Mouse (Mus musculus): ENCODE results near the gene Vegfb. TPM values are rescaled to one million over a fixed set of nuclear protein-coding genes. Genes with fewer than 3 reads are reported as not detected.

Vegfb gene
- total RNA-seq (2015) (30.4 and 33.1 TPM in 2 replicates), total RNA-seq (2017) (11.6 and 13.6 TPM in 2 replicates)

DNA sequence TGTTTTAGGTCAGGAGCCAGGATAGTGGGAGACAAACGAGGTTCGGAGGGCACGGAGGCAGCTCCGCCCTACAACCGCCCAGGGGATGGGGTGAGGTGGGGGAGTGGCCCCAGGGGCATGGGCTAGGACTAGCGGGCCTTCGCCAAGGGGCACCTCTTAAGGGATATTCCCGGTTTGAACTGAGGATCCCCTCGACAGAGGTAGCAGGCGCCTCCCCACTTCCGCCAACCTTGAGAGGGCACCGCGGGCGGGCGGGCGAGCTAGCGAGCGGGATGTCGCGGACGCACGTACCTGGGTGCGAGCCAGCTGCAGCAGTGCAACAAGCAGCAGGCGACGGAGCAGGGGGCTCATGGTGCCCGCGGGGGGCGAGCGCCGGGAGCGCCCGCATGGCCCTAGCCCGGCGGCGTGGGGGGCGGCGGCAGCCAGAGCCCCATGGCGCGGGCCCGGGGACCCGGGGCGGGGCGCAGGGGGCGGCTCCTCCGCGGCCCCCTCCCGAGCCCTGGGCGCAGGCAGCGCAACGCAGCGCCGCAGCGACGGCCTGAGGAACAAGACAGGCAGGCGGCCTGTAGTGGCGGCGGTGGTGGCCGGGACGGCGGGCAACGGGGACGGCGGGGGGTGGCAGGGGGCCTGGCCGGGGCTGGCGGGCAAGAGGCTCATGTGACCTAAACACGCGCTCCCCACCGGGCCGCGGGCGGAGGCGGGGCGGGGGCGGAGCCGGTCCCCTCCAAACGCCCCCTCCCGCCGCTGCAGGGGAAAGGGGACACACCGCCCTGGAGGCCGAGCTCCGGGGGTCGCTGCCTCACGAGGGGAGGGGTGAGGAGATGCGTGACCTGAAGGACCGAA lies at the start of gene Vegfb:
TSS of gene Vegfb (minus strand) at position 591 of the 843 bp plus-strand sequence.
- peak; percentile 42 for ATAC-seq (replicated peaks; ENCODE audit: poor library complexity)

- ATAC-seq (replicated peaks; ENCODE audit: poor library complexity): no peak
These were observed 46.6 kb upstream of the Vegfb start for GRCm38 (mm10) chr19:7034006-7034405.

DNA sequence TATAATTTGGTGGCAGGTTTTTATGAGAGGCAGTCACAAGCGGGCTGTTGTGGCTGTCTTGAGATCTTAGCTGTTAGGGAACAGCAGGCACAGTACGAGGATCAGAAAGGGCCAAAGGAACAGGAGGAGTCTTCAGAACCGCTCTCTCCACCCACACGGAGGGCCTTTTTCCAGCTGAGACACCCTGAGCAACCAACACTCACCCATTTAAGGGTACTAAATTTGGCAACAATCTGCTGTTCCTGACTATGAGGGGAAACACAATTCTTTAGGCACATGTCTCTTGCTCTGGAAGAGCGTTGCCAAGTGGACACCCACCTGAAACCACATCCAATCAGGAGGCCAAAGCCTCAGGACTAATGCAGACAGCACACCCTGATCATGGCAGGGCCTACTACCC lies 42.1 kb upstream of the Vegfb start:
- ATAC-seq (replicated peaks; ENCODE audit: poor library complexity): no peak

DNA sequence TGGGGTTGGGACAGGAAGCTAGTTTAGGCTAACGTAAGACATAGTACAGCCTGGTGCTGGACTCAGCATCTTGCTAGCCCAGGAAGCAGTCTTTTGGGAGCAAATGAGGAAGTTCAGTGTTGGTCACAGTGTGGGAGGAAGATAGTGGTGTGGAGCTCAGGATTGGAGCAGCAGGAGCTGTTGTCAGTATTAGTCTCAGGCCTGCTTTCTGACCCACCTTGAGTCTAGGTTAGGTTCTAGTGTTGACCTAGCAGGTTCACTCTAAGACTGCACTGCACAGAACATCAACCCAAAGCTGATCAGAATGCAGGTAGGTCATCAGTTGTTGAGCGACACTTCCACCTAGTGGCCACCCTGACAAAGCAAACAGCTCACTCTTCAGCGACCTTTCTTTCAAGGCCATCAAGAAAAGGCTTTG lies 32.8 kb upstream of the Vegfb start:
- ATAC-seq (replicated peaks; ENCODE audit: poor library complexity): peak; percentile 51

DNA sequence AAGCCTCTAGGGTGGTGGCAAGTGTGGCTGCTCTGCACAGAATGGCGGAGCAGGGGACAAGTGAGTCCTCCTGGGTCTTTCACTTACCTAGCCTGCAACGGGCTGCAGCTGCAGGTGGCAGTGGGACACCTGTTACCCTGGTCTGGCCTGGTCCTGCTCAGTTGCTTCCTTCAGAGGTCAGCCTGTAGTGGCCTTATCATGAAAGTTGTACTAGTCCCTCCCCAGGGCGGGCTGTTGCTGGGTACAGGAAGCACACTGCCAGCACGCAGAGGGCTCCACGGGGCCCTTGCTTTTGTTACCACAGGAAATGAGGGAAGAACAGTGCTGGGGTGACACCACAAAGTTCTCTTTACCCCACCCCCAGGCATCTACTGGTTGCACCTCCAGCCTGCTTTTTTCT lies 31.7 kb upstream of the Vegfb start, which contains the start of gene Fermt3:
TSS of gene Fermt3 (minus strand) at position 279 of the 400 bp plus-strand sequence.
- peak; percentile 69 for ATAC-seq (replicated peaks; ENCODE audit: poor library complexity)

- peak; percentile 7; the same call in 1 of the 2 replicates for ATAC-seq (replicated peaks; ENCODE audit: poor library complexity)
These were observed 31.1 kb upstream of the Vegfb start for GRCm38 (mm10) chr19:7018546-7018945.

DNA sequence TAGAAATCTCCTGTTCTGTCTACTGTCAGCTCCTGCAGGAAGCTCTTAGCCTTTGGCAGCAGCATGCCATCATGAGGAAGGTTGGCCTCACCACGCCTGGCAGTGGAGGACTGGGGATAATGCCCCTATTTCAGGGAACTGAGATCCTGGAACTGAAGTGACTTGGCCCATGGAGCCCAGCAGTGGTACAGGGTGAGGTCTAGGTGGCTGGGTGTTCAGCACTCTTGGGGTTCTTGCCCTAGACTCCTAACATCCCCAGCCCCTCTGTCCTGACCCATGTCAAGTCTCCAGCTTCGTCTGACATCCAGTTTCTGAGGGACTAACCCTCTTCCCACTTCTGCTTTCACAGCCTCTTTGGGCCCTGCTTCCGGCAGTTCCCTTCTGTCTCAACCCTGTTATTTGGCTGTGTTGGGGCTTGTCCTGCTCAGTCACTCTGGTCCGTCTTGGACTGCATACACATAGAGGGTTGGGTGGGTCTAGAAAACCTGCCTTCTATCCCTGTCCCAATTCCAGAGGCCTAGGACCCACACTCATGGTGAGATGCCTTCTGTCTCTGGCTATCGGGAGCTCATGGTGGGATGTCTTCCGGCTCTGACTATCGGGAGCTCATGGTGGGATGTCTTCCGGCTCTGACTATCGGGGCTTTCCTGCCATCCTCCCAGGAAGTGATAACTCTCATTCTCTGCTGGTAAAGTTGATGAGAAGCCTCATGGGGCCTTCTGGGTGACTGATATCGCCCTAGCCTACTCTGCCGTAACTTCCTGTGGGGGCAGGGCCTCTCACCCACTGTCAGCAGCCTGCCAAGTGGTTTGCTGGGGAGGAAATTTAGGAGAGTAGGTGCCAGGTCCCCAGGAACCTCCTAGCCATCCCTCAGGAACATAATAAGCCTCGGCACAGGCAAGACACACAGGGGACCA lies 30.3 kb upstream of the Vegfb start:
- ATAC-seq (replicated peaks; ENCODE audit: poor library complexity): peak; percentile 68

GRCm38 (mm10) chr19:7014481-7015135 lies 27.2 kb upstream of the Vegfb start:
- no peak for ATAC-seq (replicated peaks; ENCODE audit: poor library complexity)

- ATAC-seq (replicated peaks; ENCODE audit: poor library complexity): no peak
These were observed 26.5 kb upstream of the Vegfb start for GRCm38 (mm10) chr19:7013984-7014383.

GRCm38 (mm10) chr19:7012426-7012825 lies 25.0 kb upstream of the Vegfb start:
- ATAC-seq (replicated peaks; ENCODE audit: poor library complexity): no peak

GRCm38 (mm10) chr19:7006892-7007593 lies 19.6 kb upstream of the Vegfb start:
- ATAC-seq (replicated peaks; ENCODE audit: poor library complexity): no peak

DNA sequence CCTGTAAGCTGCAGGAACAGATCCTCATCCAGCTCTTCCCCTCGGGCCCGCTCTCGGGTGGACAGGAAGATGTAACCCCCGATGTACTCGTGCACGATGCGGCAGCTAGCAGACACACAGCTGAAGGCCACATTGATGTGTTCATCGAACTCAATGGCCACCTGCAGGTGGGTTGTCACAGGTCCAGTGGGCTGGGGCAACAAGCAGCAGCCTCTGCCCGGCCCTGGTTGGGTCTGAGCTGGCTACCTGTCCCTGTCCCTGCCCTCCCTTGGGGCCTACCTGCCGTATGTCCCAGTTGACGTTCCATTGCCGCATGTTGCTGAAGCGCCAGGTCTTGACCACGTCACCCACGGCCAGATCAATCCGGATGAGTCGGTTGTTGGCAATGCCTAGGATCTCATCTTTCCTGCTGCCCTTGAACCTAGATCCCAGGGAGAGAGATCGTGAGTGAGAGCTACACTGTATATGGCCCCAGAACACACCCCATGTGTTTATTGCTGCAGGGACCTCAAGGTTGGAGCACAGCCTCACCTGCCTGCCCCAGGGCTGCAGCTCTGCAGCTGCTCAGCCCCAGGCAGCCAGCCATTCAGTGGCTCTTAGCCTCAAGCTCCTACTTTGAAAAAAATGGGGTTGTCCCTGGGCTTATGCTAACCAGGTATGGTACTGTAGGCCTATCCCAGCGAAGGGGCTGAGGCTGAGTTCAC lies 12.1 kb upstream of the Vegfb start:
- no peak for ATAC-seq (replicated peaks; ENCODE audit: poor library complexity)

DNA sequence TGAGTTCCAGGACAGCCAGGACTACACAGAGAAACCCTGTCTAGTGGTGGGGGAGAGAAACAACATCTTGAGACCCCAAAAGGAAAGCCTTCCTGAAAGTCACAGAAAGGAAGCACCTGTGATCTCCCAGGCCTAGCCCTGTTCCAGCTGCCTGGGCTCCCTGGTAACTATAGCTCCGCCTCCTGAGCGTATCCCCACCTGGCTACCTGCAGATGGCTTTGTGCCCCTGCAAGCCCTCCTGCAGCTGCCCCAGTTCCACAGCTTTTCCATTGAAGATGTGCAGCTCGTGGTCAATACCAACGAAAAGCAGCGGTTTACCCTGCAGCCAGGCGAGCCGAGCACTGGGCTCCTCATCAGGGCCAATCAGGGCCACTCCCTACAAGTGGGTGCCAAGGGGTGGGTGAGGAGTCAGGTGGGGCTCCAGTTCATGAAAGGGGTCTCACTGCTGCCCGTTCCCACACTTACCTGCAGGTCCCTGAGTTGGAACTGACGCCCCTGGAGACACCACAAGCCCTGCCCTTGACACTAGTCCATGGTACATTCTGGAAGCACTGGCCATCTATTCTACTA lies 10.4 kb upstream of the Vegfb start:
- ATAC-seq (replicated peaks; ENCODE audit: poor library complexity): no peak

DNA sequence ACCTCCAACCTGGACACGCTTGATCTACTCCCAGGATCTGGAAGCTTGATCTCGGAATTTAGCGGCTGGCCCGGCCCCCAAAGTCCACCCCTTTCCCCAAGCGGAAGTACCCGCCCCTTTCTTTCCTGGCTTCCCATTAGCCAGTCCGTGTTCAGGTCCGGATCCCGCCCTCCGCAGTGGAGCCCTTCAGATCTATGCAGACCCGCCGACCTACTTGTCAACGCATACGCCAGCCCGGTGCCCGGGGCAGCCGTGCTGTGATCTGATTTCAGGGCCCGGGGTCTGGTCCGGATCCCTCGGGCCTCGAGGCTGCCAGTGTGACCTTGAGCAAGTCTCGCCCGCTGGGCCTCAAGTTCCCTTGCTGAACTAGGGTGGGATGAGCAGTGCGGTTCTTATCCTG lies 8.6 kb upstream of the Vegfb start, which contains the start of the genes Nudt22 and Trpt1:
TSS of gene Nudt22 (minus strand) at position 112 of the 400 bp plus-strand sequence.
TSS of gene Trpt1 (plus strand) at position 126 of the 400 bp plus-strand sequence.
- ATAC-seq (replicated peaks; ENCODE audit: poor library complexity): peak; percentile 69

DNA sequence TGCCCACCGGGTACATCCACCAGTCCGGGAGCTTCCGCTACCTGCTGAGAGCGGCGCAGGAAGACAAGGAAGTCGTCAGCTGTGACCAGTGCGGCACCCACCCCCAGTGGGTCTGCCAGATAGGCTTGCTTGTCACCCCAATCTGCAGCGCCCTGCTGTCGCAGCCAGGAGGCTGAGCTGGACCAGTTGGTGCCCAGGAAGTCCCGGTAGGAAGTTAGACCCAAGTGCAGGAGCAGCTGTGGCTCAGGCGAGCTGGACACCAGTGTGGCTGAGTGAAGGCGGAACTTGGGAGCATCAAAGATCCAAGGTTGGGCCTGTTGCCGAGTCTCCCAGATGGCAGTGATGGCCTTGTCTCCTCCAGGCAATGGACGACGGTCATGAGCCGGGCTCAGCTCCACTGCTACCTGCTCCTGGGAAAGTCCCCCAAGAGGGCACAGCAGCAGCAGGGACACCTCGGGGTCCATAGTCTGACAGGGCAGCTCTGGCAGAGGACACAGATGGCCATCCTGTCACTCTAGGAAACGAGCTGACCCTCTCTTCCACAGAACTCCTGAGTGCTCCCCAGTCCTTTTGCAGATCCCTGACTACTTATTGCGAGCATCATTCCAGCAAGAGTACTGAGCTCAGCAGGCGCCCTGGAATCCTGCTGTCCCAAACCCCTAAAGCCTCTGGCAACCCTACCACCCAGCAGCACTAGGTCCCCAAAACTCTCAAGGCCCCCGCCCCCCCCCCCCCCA lies 8.0 kb upstream of the Vegfb start:
- no peak for ATAC-seq (replicated peaks; ENCODE audit: poor library complexity)

- no peak for ATAC-seq (replicated peaks; ENCODE audit: poor library complexity)
These were observed 7.0 kb upstream of the Vegfb start for GRCm38 (mm10) chr19:6994489-6994888.

- no peak for ATAC-seq (replicated peaks; ENCODE audit: poor library complexity)
These were observed 6.6 kb upstream of the Vegfb start for GRCm38 (mm10) chr19:6994002-6994401.

DNA sequence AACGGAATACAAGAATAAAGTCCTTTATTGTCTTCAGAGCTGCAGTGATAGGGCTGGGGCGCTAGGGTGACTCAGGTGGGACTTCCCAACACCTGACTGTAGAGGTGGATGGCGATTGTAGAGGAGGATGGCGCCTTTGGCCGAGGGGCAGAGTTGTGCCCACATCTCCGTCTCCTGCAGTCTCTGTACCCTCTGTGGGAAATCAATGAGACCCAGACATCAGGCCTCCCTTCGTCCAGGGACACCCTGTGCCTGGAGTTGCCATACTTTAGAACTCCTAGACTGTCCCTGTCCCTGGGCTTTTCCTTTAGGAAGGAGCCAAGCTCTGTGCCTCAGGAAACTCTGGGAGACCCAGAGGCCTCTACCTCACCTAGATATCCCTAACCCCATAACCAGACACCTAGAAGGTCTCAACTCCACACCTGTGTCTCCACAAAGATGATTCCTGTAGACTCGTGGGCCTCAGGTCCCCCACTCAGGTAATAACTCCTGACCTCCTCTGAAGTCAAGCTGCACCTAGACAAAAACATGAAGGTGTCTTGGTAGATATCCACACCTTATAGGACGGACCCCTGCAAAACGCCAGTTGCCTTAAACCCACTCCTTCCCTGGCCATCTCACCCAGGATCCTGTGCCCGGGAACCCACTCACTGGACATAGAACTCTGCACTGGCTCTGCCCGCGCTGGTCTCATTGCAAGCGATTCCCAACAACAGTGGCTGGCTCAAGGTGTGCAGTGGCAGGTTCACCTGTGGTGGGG lies 5.7 kb upstream of the Vegfb start:
- no peak for ATAC-seq (replicated peaks; ENCODE audit: poor library complexity)

Data from megakaryocyte progenitor cell, adult 5-6 weeks (primary cell).